ENCODE assay signal across 10 mouse cellular contexts in genomic region chr14:25397751-25398150, GRCm38 (mm10).
DNase-seq lines count a peak whose midpoint lies in the region; ATAC-seq lines count a peak whose summit lies in the region.
"Had no signal": no experiment of that assay in that cellular context is flagged by ENCODE, and none has a peak within 500 bp of the region (broad histone marks: within the 10 kb centered on the region; RNA-seq: fewer than 3 reads in every experiment).

No protein-coding gene starts in this region.

- 51% methylated on average over 5 of the region's 5 CpGs for WGBS in heart, embryonic 16.5 days
- 9% methylated on average over 5 of the region's 5 CpGs for WGBS in hindbrain, embryonic 14.5 days
- WGBS in midbrain, embryonic 15.5 days: 10% methylated on average over 5 of the region's 5 CpGs

- no peaks in the 10 kb centered on the region for H3K36me3 ChIP-seq in heart, embryonic 16.5 days (ENCODE audit: control insufficient read depth, insufficient read depth)
- no peaks in the 10 kb centered on the region for H3K36me3 ChIP-seq in hindbrain, embryonic 14.5 days (replicated peaks; ENCODE audit: control insufficient read depth, insufficient read depth)
- H3K36me3 ChIP-seq in midbrain, embryonic 15.5 days (replicated peaks): no peaks in the 10 kb centered on the region

- H3K27ac ChIP-seq in heart, embryonic 16.5 days (ENCODE audit: low read length): peak overlapping the region; percentile 37; the same call in 1 of the 2 replicates
- H3K27ac ChIP-seq in hindbrain, embryonic 14.5 days: peak overlapping the region; percentile 80
- peak overlapping the region; percentile 83 for H3K27ac ChIP-seq in midbrain, embryonic 15.5 days

- ATAC-seq in heart, embryonic 16.5 days (replicated peaks; ENCODE audit: extremely low read depth, insufficient read depth, low FRiP score): no peak
- peak; percentile 19; the same call in 1 of the 2 replicates for ATAC-seq in hindbrain, embryonic 14.5 days (ENCODE audit: low FRiP score)
- ATAC-seq in midbrain, embryonic 15.5 days (replicated peaks): peak; percentile 60
- ATAC-seq: CD4-positive, CD25-positive, alpha-beta regulatory T cell, adult 4 months had no signal

- DNase-seq in heart, postnatal 25 days (ENCODE audit: low spot score): no peak
- peak; percentile 89 for DNase-seq in embryo, embryonic 10.5 days (ENCODE audit: low spot score)
- no peak for DNase-seq in hindbrain, embryonic 14.5 days (ENCODE audit: low spot score)
- DNase-seq in cerebellum, adult 9-10 months: no peak
- DNase-seq in right cerebral cortex, postnatal 25 days: no peak
- DNase-seq in urinary bladder, adult 18-20 months (ENCODE audit: low spot score in 2 of 2): no peak
- DNase-seq: layer of hippocampus, adult 9-11 months had no signal

- peaks cover 34% of the 10 kb centered on the region for H3K4me1 ChIP-seq in heart, embryonic 16.5 days (ENCODE audit: control insufficient read depth, insufficient read depth, low read length)
- H3K4me1 ChIP-seq in hindbrain, embryonic 14.5 days (replicated peaks; ENCODE audit: control insufficient read depth, insufficient read depth, low read length): peaks cover 22% of the 10 kb centered on the region
- H3K4me1 ChIP-seq in midbrain, embryonic 15.5 days: peaks cover 23% of the 10 kb centered on the region

- no peaks in the 10 kb centered on the region for H3K9me3 ChIP-seq in heart, embryonic 16.5 days (replicated peaks; ENCODE audit: control insufficient read depth, low read length)
- H3K9me3 ChIP-seq in hindbrain, embryonic 14.5 days (ENCODE audit: control insufficient read depth, low read length): no peaks in the 10 kb centered on the region
- H3K9me3 ChIP-seq in midbrain, embryonic 15.5 days: no peaks in the 10 kb centered on the region

- H3K9ac ChIP-seq in heart, embryonic 16.5 days (ENCODE audit: low read length): no peak overlapping the region; the same call in 1 of the 2 replicates
- peak overlapping the region; percentile 49 for H3K9ac ChIP-seq in hindbrain, embryonic 14.5 days
- 0 out of 2 replicates have a peak overlapping the region, but pooled peaks have one; percentile 11 for H3K9ac ChIP-seq in midbrain, embryonic 15.5 days

- H3K4me3 ChIP-seq in heart, embryonic 16.5 days (ENCODE audit: low read length): no peak overlapping the region
- no peak overlapping the region for H3K4me3 ChIP-seq in hindbrain, embryonic 14.5 days (replicated peaks; ENCODE audit: low read length)
- no peak overlapping the region for H3K4me3 ChIP-seq in midbrain, embryonic 15.5 days

- intact Hi-C loops in heart, postnatal 25 days (cut with DNase I): loop anchor here (5.0 kb wide), 1 partner anchor 280 kb away; no protein-coding TSS in a partner anchor

- H3K27me3 ChIP-seq in heart, embryonic 16.5 days (ENCODE audit: control insufficient read depth, insufficient read depth, low read length): no peaks in the 10 kb centered on the region
- H3K27me3 ChIP-seq in hindbrain, embryonic 14.5 days (ENCODE audit: control insufficient read depth, insufficient read depth, low read length): no peaks in the 10 kb centered on the region
- H3K27me3 ChIP-seq in midbrain, embryonic 15.5 days (replicated peaks): no peaks in the 10 kb centered on the region

- no peak overlapping the region for H3K4me2 ChIP-seq in heart, embryonic 16.5 days (ENCODE audit: low read depth, low read length)
- H3K4me2 ChIP-seq in hindbrain, embryonic 14.5 days (replicated peaks): no peak overlapping the region
- H3K4me2 ChIP-seq in midbrain, embryonic 15.5 days: no peak overlapping the region
